In genomic region chr5:146229869-146230650, GRCm38 (mm10) we compare ENCODE assay signal across 8 mouse cellular contexts. TPM values are rescaled to one million over a fixed set of nuclear protein-coding genes. Genes with fewer than 3 reads are reported as not detected.
A peak's percentile ranks its signal among the peaks of the same experiment; 100 is the strongest.
DNase-seq lines count a peak whose midpoint lies in the region; ATAC-seq and TF ChIP-seq lines count a peak whose summit lies in the region.

No protein-coding gene starts in this region.

- peak overlapping the region; percentile 67 for H3K9ac ChIP-seq in forebrain, embryonic 15.5 days (replicated peaks)
- peak overlapping the region; percentile 89 for H3K9ac ChIP-seq in liver, embryonic 14.5 days (replicated peaks)

- peak overlapping the region; percentile 60 for H3K4me3 ChIP-seq in C2C12 (ENCODE audit: insufficient read depth, poor library complexity, severe bottlenecking)
- peak overlapping the region; percentile 94 for H3K4me3 ChIP-seq in forebrain, embryonic 15.5 days
- peak overlapping the region; percentile 85 to 98; a peak in 3 of 4 replicates for H3K4me3 ChIP-seq in liver, embryonic 14.5 days (ENCODE audit: insufficient read depth in 1 of 2, low read depth in 2 of 2, low read length in 2 of 2)

- TF ChIP-seq EP300 in liver, embryonic 14.5 days (IDR thresholded peaks at IDR 0.05; ENCODE audit: low read depth), result no peak

- peak; percentile 0; the same call in 1 of the 2 replicates for ATAC-seq in forebrain, embryonic 15.5 days (replicated peaks)
- ATAC-seq in liver, embryonic 14.5 days (ENCODE audit: insufficient read depth), result no peak

- H3K79me3 ChIP-seq in C2C12 (ENCODE audit: low read depth), result peaks cover 36% of the 10 kb centered on the region

- peak overlapping the region; percentile 99 for H3K27ac ChIP-seq in forebrain, embryonic 15.5 days (replicated peaks)
- peak overlapping the region; percentile 73; the same call in 1 of the 2 replicates for H3K27ac ChIP-seq in liver, embryonic 14.5 days

- TF ChIP-seq CTCF in C2C12 (IDR thresholded peaks at IDR 0.05; ENCODE audit: control insufficient read depth, insufficient read depth, insufficient read length), result no peak
- no peak for TF ChIP-seq CTCF in liver, embryonic 14.5 days (IDR thresholded peaks at IDR 0.05; ENCODE audit: low read depth)

- no peaks in the 10 kb centered on the region for H3K27me3 ChIP-seq in C2C12 (ENCODE audit: control insufficient read depth, insufficient read depth, insufficient read length)
- no peaks in the 10 kb centered on the region for H3K27me3 ChIP-seq in forebrain, embryonic 15.5 days
- no peaks in the 10 kb centered on the region for H3K27me3 ChIP-seq in liver, embryonic 14.5 days (ENCODE audit: control insufficient read depth, insufficient read depth, low read length)

- H3K9me3 ChIP-seq in forebrain, embryonic 15.5 days, result no peaks in the 10 kb centered on the region
- H3K9me3 ChIP-seq in liver, embryonic 14.5 days (ENCODE audit: control insufficient read depth, low read length), result no peaks in the 10 kb centered on the region

- H3K4me2 ChIP-seq in forebrain, embryonic 15.5 days (replicated peaks), result peak overlapping the region; percentile 51
- H3K4me2 ChIP-seq in liver, embryonic 14.5 days (ENCODE audit: low read depth), result peak overlapping the region; percentile 93

- peaks cover 40% of the 10 kb centered on the region for H3K79me2 ChIP-seq in C2C12 (ENCODE audit: control insufficient read depth, insufficient read depth)

- no peaks in the 10 kb centered on the region for H3K36me3 ChIP-seq in C2C12 (ENCODE audit: control insufficient read depth, insufficient read depth)
- H3K36me3 ChIP-seq in forebrain, embryonic 15.5 days, result no peaks in the 10 kb centered on the region
- no peaks in the 10 kb centered on the region; the same call in 1 of the 2 replicates for H3K36me3 ChIP-seq in liver, embryonic 14.5 days (replicated peaks; ENCODE audit: control insufficient read depth, insufficient read depth, low read depth)

- H3ac ChIP-seq in C2C12 (ENCODE audit: control insufficient read depth, insufficient read length, low read depth), result no peak overlapping the region

- 57% methylated on average over 17 of the region's 17 CpGs for WGBS in forebrain, embryonic 15.5 days
- 49% methylated on average over 17 of the region's 17 CpGs for WGBS in liver, embryonic 14.5 days (ENCODE audit: insufficient replicate concordance)

- H3K4me1 ChIP-seq in forebrain, embryonic 15.5 days, result peaks cover 22% of the 10 kb centered on the region
- H3K4me1 ChIP-seq in liver, embryonic 14.5 days (replicated peaks; ENCODE audit: control insufficient read depth in 2 of 2, insufficient read depth in 2 of 2, low read length in 1 of 2), result peaks cover 12 to 15% of the 10 kb centered on the region in 2 experiments

- DNase-seq in embryo, embryonic 11 days, result peak; percentile 7
- no peak for DNase-seq in embryo, embryonic 9.5 days (ENCODE audit: extremely low spot score)
- DNase-seq in liver, embryonic 14.5 days (ENCODE audit: low read depth in 3 of 3, low spot score in 3 of 3), result no peak
- no peak for DNase-seq in thymus, postnatal 36 days
- no peak for DNase-seq in left cerebral cortex, adult 8-10 months (ENCODE audit: low spot score in 2 of 2)
- DNase-seq in kidney, adult 9 months, result no peak

TF ChIP-seq in C2C12, 6 proteins besides CTCF, POLR2A, EP300 and RAD21:
- TF ChIP-seq MYOG (IDR thresholded peaks at IDR 0.05; ENCODE audit: control insufficient read depth, extremely low read depth, insufficient read length) (no peak), MAX (IDR thresholded peaks at IDR 0.05) (no peak), FOSL1 (IDR thresholded peaks at IDR 0.05; ENCODE audit: insufficient read depth, low read length, poor library complexity, severe bottlenecking) (no peak), MYOD1 (IDR thresholded peaks at IDR 0.05; ENCODE audit: control insufficient read depth, insufficient read length, low read depth) (no peak), USF1 (IDR thresholded peaks at IDR 0.05; ENCODE audit: low read depth) (no peak), CEBPB (IDR thresholded peaks at IDR 0.05; ENCODE audit: low read depth) (no peak)

RNA-seq across cellular contexts. Expression of gene Cdk8, which starts 1.0 kb away (rescaled TPM):
- polyA plus RNA-seq in C2C12 (2012; fragmentation: generic; extraction: Trizol), result 19.5 TPM
- polyA plus RNA-seq in forebrain, embryonic 15.5 days (2015; fragmentation: Nextera tagmentation; extraction: Ambion mirVana), result 18.5 and 18.6 TPM in 2 replicates
- 36.6 and 42.5 TPM in 2 replicates for polyA plus RNA-seq in liver, embryonic 14.5 days (2012; rRNA removed)
- polyA plus RNA-seq in liver, embryonic 14.5 days (2014; fragmentation: Nextera tagmentation; extraction: Ambion mirVana), result 25.8 and 28.5 TPM in 2 replicates
- total RNA-seq in left cerebral cortex, adult 8-10 months (2022), result 10 to 100 TPM; 37.6 to 39.9 (median 39.3) TPM

RNA-seq across cellular contexts. Expression of gene Rnf6, which starts 8.7 kb away (rescaled TPM):
- 14.7 TPM for polyA plus RNA-seq in C2C12 (2012; fragmentation: generic; extraction: Trizol)
- polyA plus RNA-seq in forebrain, embryonic 15.5 days (2015; fragmentation: Nextera tagmentation; extraction: Ambion mirVana), result 28.3 TPM in 2 replicates
- 8.3 and 13.2 TPM in 2 replicates for polyA plus RNA-seq in liver, embryonic 14.5 days (2012; rRNA removed)
- 18.9 and 19.4 TPM in 2 replicates for polyA plus RNA-seq in liver, embryonic 14.5 days (2014; fragmentation: Nextera tagmentation; extraction: Ambion mirVana)
- 10 to 100 TPM; 57.3 to 70.0 (median 62.7) TPM for total RNA-seq in left cerebral cortex, adult 8-10 months (2022)

RNA-seq across cellular contexts. Expression of gene 1700001J03Rik, which starts 45.0 kb away (rescaled TPM):
- polyA plus RNA-seq in C2C12 (2012; fragmentation: generic; extraction: Trizol), result not detected
- not detected in 2 replicates for polyA plus RNA-seq in forebrain, embryonic 15.5 days (2015; fragmentation: Nextera tagmentation; extraction: Ambion mirVana)
- 0.17 TPM in 2 replicates for polyA plus RNA-seq in liver, embryonic 14.5 days (2012; rRNA removed)
- polyA plus RNA-seq in liver, embryonic 14.5 days (2014; fragmentation: Nextera tagmentation; extraction: Ambion mirVana), result not detected in 2 replicates
- 1 to 10 TPM; 1.2 to 1.8 (median 1.4) TPM for total RNA-seq in left cerebral cortex, adult 8-10 months (2022)

RNA-seq across cellular contexts. Expression of gene Gm6309, which starts 59.5 kb away (rescaled TPM):
- polyA plus RNA-seq in C2C12 (2012; fragmentation: generic; extraction: Trizol), result not detected
- not detected in 2 replicates for polyA plus RNA-seq in forebrain, embryonic 15.5 days (2015; fragmentation: Nextera tagmentation; extraction: Ambion mirVana)
- not detected in 2 replicates for polyA plus RNA-seq in liver, embryonic 14.5 days (2012; rRNA removed)
- polyA plus RNA-seq in liver, embryonic 14.5 days (2014; fragmentation: Nextera tagmentation; extraction: Ambion mirVana), result not detected in 2 replicates
- not detected for total RNA-seq in left cerebral cortex, adult 8-10 months (2022)
